Mouse (Mus musculus) urinary bladder, adult 18-20 months (tissue): ENCODE results near the gene Ptprm.

Experiments used
- DNase-seq, 2 experiments: peaks; one replicate each; pipeline ENCODE4 v3.0.0; 2022; ENCODE audit warnings: low spot score in 2 of 2, mixed read lengths in 2 of 2

Ptprm gene

DNA sequence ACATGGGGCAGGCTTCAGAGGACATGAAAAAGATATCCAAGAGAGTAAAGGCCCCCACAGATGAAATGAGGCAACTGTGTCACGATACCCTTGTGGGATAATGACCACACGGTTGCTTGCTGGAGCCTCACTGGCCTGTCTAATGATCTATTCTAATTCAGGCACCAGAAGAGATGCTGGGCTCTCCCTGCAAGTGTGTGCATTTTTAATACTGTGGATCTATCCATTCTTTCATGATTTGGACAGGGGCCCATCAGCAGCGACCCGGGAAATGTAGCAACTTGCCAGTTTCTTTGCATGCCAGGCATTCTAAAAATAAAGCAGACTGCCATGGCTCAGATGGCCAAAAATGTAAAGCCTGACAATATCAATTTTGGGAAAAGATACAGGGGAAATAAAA lies 280.7 kb downstream of the Ptprm start:
- DNase-seq, result no peak

- no peak for DNase-seq
Observed at GRCm38 (mm10) chr17:67073139-67073538, 281.1 kb downstream of the Ptprm start.

DNA sequence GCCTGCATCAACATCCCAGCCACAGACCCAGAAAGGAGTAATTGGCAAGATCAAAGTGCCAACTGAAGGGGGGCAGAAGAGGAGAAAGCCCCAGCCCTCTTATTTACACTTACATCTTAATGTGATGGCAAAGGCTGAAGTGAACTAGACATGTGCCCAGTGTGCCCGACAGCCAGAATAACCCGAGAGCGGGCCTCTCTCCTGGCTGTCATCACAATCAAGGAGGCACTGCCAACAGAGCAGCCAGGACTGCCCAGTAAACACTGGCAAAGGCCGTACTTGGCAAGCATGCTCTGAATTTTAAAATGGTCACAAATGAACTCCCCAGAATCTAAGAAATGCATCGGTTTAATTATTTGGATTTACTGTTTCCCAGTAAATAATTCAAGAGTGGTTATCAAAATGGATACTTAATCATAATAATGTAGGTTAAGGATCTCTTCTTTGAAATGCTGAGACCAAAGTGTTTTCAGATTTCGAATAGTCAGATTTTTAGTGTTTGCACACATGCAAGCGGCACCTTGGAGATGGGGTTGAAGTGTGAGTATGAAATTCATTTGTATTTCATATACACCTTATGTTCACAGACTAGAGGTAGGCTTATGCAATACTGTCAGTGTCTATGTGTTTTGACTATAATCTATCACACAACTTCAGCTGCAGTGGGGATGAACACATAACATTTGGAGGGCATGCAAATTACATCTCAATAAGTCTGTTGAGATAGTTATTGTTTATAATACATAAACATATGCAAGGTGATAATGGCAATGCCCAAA lies 282.8 kb downstream of the Ptprm start:
- no peak for DNase-seq

DNA sequence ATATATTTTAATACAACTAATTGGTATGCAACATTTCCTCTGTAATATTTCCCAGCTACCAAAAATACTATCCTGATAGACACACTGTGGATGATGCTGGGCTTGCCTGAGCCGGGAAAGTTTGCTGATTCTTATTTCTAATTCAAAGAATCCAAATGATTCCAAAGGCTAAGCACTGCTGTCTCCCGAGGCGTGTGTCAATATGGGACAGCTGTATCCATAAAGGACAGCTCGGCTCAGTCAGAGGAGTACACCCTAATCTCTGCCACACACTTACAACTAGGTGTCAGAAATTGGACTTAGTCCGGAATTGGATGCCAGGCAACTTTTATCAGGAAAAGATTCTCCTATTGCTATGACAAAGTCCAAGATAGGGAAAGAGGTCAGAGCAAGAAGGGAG lies 290.6 kb downstream of the Ptprm start:
- DNase-seq, result no peak

DNA sequence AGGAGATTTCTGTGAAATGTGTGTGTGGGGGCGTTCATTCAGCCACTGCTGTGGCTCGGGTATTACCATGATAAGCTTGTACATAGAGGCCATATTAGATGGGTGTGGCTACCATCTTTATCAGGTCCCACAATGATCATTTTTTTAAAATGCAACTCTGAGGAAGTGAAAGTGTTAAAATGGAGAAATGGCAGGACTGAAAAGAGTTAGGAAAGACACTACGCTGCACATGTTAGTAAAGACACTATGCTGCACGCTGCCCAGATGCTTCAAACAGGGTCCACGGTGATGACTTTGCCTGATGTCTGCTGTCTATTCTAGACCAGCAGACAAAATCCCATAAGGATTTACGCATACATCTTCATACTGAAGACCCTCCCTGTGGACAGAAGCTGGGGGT lies 298.6 kb downstream of the Ptprm start:
- no peak for DNase-seq

- DNase-seq, result no peak
Observed at GRCm38 (mm10) chr17:67054202-67054601, 300.1 kb downstream of the Ptprm start.

DNA sequence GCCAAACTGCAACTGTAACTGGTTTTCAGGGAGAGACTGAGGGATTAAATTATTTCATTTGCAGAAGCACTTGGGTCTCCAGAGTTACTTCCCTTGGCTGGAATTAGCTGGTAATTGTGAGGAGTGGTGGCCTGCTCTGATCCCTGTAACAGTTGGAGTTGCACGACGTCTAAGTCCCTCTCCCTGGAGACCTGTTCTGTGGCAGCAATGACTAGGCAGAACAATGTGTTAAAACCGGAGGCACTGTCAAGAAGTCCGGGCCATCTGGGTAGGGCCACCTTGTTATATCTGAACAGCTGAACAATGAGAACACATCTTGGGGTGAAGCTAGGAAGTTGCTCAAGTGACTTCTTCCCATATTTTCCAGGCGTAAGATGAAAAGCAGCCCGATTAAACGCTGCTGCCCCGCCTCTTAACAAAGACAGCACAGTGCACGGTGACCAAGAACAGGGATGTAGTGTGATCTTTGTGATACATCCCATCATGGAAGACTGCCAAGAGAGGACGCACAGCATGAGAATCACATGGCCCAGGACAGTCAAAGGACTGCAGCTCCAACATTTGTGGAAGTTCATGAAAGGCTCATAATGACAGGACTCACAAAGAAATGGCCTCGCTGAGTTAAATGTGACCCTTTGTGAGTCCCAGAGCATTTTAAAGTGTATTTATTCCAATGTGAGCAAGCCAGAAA lies 301.5 kb downstream of the Ptprm start:
- DNase-seq, result no peak

GRCm38 (mm10) chr17:67047697-67048096 lies 306.6 kb downstream of the Ptprm start:
- DNase-seq, result no peak

DNA sequence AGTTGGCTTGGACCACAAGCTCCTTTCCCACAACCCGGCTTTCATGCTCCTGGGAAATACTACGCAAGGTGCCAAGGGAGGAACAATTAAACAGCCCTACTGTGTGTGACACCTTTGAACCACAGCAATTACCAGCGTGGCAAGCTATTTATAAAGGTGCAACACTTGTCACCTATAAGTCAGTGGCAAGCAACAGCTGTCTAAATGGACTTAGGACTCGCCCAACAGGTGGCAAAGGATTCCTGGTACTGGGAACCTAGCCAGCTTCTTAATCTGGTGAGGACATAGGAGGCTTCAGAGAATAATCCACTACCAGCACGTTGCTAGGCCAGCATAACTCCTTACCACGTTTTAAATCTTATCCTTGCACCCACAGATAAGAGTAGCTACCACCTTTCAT lies 315.7 kb downstream of the Ptprm start:
- DNase-seq, result no peak

DNA sequence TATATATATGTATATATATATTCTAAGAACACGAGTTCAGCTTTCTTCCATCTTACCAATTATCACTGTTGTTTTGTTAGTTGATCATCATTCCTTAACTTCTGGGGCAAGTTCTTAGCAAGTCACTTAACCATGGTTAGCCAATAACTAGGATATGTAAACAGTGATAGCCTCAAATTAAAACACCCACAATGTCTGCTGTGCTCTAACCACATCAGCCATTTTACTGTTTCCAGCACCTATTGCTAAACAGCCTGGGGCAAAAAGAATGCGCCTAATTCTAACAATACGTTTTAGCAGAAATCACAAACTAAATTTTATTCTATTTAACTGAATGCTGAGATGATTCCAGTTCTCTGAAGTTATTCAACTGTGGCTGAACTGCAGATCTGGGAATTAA lies 320.7 kb downstream of the Ptprm start:
- no peak for DNase-seq

- DNase-seq, result no peak
Observed at GRCm38 (mm10) chr17:67032021-67032420, 322.2 kb downstream of the Ptprm start.

DNA sequence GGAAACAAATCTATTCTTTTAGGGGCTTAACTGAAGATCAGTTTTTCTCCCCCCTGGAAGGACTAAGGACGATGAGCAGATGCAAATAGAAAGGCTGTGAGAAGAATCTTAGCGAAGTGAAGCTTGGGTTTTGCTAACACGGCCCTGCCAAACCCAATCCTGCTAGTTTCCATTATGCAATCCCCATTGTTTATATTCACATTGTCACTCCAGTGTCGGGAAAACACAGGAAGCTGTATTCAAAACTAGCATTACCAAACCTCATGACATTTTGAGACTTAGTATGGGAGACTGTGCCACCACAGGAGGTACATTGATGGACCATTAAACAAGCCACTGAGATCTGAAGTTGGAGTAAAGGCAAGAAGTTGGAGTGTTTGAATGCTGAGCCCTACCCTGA lies 322.9 kb downstream of the Ptprm start:
- DNase-seq, result no peak

DNA sequence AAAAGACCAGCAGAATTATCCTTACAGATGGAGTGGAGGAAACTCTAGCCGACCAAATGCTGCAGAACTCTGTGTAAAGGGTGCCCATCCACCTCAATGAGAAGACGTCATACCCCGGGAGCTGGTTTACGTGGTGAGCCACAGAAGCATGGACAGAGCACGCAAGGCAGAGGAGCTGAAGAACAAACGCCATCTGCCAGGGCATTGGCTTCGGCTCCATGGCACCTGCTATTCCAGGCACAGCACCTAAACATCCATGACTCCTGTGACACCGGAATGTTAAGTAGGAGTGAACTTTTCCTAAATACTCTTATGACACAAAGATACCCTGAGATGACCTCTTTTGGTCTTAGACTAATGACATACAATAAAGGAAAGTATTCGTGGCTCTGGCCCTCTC lies 327.0 kb downstream of the Ptprm start:
- DNase-seq, result no peak

DNA sequence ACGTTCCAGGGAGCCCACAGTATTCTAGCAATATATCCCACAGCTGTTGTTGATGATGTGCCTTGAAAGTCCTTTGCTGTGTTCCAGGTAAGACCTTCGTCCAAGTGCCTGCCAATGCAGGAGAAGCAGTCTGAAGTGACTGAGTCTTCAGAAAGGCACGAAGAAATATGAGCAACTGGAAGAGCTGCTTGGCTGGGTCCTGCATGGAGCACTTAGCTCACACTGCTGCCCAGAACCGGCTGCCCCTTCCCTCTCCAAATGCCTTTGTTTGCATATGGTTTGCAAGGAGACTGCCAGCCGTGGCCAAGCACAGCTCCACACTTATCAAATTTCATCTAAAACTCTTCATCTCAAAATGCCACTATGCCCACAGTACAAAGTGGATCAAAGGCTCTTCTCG lies 337.8 kb downstream of the Ptprm start:
- no peak for DNase-seq

DNA sequence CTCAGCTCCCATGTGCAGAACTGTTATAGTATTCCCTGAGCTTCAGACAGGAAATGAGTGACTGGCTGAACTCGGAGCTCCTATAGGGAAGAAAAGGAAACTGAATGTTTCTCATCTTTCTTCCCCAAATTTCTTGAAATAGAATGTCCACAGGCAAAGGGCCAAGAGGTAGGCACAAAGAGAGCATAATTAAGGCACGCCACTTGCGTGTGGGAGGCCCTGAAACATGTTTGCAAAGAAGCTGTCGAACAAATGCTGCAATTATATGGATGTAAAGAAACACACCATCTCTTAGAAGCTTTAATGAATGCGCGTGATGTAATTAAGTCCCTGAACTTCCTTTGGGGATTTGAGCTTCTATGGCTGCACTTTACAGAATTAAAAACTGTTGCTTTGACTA lies 341.0 kb downstream of the Ptprm start:
- DNase-seq, result no peak

- DNase-seq, result no peak
Observed at GRCm38 (mm10) chr17:67011836-67012583, 342.2 kb downstream of the Ptprm start.

- no peak for DNase-seq
Observed at GRCm38 (mm10) chr17:67010136-67010535, 344.1 kb downstream of the Ptprm start.

DNA sequence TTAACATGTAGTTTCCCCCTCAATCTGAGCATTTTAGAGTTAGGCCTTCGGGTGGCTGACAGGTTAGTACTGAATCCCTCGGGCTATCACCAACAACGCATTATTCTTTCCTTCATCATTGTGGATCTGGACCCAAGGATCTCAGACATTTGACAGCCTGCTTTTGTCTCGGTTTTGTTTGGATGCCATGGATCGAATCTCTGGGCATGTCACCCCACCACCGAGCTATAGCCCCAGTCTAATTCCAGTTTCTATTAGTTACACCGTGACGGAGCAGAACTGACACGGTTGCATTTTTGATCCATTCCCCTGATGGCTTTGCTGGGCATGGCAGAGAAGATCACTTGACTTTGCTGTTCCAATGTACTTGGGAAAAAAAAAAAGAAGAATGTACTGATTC lies 346.1 kb downstream of the Ptprm start:
- DNase-seq, result no peak

DNA sequence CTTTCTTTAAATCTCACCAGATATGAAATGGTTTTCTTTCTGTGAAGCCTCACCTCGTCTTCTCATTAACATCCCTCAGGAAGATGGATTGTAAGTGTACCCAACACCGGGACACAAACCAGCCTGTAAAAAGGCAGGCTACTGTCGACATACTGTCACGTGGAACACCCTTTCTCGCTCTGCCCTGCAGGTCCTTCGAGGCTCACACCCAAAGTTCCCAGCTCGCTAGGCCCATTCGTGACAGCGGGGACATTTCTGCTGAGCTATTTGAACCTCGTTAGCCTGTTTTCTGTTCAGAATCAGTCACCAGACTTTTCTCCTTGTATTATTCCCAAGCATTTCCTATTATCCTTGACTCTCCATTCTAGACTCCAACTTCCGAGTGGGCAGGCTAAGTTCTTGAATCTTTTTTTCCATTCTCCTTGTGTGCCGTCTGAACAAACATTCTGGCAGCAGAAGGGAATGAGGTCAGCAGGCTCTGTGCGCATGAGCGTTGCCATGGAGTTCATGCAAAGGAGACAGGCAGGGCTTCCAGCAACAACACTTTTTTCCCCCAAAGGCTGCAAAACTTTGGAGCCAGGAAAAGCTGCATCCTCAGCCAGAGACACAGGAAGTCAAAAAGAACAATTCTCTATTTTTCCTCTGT lies 347.4 kb downstream of the Ptprm start:
- peak; percentile 6 to 64 for DNase-seq

DNA sequence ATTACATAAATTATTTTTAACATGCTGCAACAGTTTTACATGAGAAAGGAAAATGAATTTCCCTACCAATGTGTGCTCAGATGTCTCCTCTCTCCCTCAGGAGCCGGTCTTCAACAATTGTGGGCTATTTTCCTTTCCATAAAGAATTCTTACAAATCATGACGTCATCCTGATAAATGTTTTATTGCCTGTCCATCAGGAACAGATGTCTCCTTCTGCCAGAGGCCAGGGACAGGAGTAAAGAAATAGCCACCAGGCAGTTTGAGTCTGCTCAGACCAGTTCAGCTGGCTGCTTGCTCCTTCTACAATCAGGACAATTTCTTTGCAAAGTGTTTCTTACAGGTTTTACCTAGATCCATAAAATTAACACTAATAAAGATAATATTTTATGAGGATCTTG lies 357.4 kb downstream of the Ptprm start:
- no peak for DNase-seq

DNA sequence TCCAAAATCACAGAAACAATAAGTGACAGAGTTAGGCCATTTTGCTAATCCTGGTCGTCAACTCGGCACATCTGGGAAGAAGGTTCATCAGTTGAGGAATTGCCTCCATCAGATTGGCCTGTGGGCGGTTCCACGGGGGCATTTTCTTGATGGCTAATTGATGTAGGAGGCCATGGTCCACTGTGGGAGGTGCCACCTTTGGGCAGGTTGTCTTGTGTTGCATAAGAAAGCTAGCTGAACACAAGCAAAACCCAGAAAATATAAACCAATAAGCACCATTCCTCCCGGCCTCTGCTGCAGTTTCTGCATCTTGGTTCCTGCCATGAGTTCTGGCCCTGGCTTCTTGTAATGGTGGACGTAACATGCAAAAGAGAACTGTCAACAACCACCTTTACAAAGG lies 358.2 kb downstream of the Ptprm start:
- no peak for DNase-seq

DNA sequence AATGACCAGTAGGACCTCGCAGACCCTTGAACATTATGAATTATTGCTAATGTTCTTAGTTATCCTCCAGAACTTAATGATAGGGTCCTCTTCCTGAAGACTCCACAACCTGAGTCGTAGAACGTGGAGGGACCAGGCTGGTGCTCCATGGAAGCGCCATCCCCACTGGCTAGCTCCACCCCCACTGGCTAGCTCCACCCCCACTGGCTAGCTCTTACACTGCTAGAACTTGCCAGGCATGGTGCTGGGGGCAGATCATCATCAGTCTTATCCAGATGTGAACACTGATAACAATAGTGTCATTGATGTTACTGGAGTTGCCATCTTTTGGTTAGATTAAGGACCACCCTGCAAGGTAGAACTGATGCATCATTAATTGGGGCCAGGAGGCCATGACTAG lies 362.4 kb downstream of the Ptprm start:
- DNase-seq, result no peak
